Mouse (Mus musculus) gastrocnemius, adult 2 months (tissue): ENCODE measurements around the gene Gpbp1l1. TPM values are rescaled to one million over a fixed set of nuclear protein-coding genes. Genes with fewer than 3 reads are reported as not detected.

Experiments used
- DNase-seq: peaks from one replicate; pipeline ENCODE4 v3.0.0; 2022
- H3K27ac ChIP-seq: fragments of 200-600 bp; 2 replicates; pipeline ENCODE4 v1.8.1; 2022; ENCODE audit warnings: mild to moderate bottlenecking
- H3K4me3 ChIP-seq: fragments of 200-600 bp; 2 replicates; pipeline ENCODE4 v1.8.1; 2022; ENCODE audit warnings: mild to moderate bottlenecking, moderate library complexity
- CTCF ChIP-seq: fragments of 200-600 bp; IDR thresholded peaks from 2 replicates; pipeline ENCODE4 v1.8.1; 2022; ENCODE audit warnings: antibody characterized with exemption, mild to moderate bottlenecking, moderate library complexity
- intact Hi-C: fragments of 180-260 bp; cut with DNase I; formaldehyde crosslinking; loops from one replicate; pipeline ENCODE4 v1.15.1; 2025
- long read RNA-seq, 2 experiments: library from polyadenylated mRNA; stranded (forward); transcript quantifications; one replicate each; pipeline ENCODE4 v2.0.0; 2021
- total RNA-seq, 2 experiments: library from RNA; stranded (reverse); gene quantifications; 2 replicates each; pipeline ENCODE4 v1.2.3; 2021

Gene Gpbp1l1
- 10 to 100 TPM; 38.1 to 38.7 TPM for total RNA-seq
- long read RNA-seq, experiment 1, transcript Gpbp1l1-201 (12 exons, 3,588 nt), result major isoform, 25 of 33 reads
- long read RNA-seq, experiment 1, partial matches to known transcripts, result 3 of 33 reads
- long read RNA-seq, experiment 1, other reads (novel, unspliced or antisense), result 5 of 33 reads
- long read RNA-seq, experiment 2, transcript Gpbp1l1-201 (12 exons, 3,588 nt), result major isoform, 16 of 22 reads
- long read RNA-seq, experiment 2, partial matches to known transcripts, result 2 of 22 reads
- long read RNA-seq, experiment 2, other reads (novel, unspliced or antisense), result 4 of 22 reads

DNA sequence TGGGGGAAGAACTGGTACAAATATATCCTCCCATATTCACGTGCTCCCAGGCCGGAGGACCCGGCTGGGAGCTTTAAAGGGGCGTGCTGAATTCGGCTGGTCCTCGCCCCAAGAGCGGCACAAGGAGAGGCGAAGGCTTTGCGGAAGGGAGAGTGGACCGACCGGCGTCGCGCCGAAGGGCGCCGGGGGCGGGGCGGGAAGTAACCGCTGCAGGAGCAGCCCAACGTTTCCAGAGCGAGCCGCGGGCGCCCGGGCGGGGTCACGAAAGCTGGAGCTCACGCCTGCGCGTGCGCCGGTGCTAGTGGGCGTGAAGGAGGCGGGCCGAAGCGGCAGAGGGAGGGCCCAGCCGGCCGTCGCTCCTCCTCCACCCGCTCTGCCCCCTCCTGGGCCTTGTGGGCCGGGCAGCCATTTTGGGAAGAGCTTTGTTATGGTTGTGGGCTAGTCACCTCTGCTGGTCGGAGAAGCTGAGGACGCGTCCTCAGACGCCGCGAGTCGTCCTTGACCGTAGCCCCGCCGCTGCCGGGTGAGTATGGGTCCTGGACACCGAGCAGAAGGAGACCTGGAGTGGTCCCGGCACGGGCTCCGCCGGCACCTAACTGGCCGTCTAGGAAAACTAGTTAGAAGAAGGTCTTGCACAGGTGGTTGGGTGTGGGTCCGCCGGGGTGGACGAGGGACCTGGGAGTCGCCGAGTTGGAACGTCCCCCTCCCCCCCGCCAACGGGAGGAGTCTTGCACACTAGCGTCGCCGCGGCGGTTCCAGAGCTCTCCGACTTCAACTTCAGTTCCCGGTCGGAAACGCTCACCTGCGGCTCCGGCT, at the start of gene Gpbp1l1:
Gene Gpbp1l1 (plus strand): TSS at position 353 of the 816 bp plus-strand sequence.
- intact Hi-C loops, result loop anchor here (2.0 to 5.0 kb wide), 2 partner anchors 39 to 50 kb away; partner anchors contain the start of genes Ccdc17 and Ipp
- DNase-seq, result peak; percentile 99
- peak; percentile 35; the same call in 1 of the 2 replicates for TF ChIP-seq CTCF
- Histone ChIP-seq H3K4me3 (peak within 1 kb of the TSS; percentile 99), H3K27ac (peak within 1 kb of the TSS; percentile 98)

DNA sequence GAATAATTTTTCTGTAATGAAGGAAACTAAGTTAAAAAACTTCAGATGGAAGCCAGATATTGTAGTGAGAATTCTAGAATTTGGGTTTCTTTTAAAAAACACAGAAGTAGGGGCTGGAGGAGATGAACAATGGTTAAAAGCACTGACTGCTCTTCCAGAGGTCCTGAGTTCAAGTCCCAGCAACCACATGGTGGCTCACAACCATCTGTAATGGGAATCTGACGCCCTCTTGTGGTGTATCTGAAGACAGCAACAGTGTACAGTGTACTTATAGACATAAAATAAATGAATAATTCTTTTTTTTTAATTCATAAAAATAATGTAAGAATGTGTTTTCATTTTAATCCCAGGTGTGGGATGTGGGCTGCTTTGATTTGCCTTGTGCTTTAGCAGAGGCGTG, 26.3 kb upstream of the Gpbp1l1 start:
- DNase-seq, result no peak
- no peak overlapping the region for H3K27ac ChIP-seq
- intact Hi-C loops, result no loop called here
- no peak overlapping the region for H3K4me3 ChIP-seq
- peak; percentile 45 for TF ChIP-seq CTCF

DNA sequence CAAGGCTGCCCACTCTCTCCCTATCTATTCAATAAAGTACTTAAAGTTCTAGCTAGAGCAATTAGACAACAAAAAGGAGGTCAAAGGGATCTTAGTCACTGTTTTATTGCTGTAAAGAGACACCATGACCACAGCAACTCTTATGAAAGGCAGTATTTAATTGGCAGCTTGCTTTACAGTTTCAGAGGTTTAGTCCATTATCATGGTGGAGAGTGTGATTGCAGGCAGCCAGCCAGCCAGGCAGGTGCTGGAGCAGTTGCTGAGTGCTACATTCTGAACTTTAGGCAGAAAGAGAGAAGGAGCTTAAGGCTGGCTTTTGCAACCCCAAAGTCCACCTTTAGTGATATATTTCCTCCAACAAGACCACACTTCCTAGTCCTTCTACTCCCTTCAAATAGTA, 21.1 kb upstream of the Gpbp1l1 start:
- no peak for DNase-seq
- no peak overlapping the region for H3K4me3 ChIP-seq
- H3K27ac ChIP-seq, result no peak overlapping the region
- intact Hi-C loops, result no loop called here
- TF ChIP-seq CTCF, result no peak

DNA sequence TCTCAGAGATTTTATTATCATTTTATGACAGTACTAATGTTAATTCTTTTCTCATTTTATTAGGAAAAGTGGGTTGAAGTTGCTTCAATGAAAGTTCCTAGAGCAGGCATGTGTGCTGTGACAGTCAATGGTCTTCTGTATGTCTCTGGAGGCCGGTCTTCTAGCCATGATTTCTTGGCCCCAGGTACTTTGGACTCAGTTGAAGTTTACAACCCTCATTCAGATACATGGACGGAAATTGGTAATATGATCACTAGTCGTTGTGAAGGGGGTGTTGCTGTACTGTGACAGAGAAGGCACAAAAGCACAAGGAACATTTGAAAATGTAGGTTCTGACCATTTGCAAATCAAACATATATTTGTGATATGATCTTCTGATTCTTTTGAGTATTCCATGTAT, 19.7 kb upstream of the Gpbp1l1 start:
- Histone ChIP-seq H3K4me3 (no peak overlapping the region), H3K27ac (no peak overlapping the region)
- TF ChIP-seq CTCF, result no peak
- intact Hi-C loops, result no loop called here
- no peak for DNase-seq

DNA sequence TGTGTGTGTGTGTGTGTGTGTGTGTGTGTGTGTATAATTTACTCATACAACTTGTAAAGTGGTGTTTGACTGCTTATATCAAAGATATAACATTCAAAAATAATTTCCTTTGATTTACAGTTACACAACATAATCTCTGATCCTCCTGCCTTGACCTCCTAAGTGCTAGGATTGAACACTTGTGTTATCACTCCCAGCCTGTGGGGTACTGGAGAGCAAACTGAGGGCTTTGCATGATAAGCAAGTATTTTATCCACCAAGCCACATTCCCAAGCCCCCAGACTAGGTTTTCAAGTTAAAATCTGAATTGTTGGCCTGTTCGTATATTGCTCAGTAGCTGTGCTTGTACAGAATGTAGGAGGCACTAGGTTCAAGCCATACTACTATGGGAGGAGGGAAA, 7.0 kb upstream of the Gpbp1l1 start:
- no peak for DNase-seq
- Histone ChIP-seq H3K4me3 (no peak overlapping the region), H3K27ac (no peak overlapping the region)
- intact Hi-C loops, result no loop called here
- TF ChIP-seq CTCF, result no peak

DNA sequence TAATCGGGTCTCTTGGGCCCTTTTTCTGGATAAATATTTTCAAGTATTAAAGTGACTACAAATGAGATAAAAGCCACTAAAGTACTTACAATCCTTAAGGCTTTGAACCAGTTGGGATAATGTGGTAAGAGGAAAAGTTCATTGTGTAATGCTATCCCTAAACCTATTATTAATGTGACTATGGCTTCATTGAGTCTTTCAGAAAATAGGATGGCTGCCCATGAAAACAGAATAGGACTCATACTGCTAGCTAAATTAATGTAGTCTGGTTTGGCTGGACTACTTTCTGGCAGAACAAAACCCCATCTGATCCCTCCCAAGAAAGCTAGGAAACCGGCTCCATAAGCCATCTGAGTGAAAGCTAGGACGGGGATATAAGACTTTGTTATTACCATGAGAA, 4.4 kb upstream of the Gpbp1l1 start:
- Histone ChIP-seq H3K27ac (no peak overlapping the region), H3K4me3 (no peak overlapping the region)
- no peak for TF ChIP-seq CTCF
- no peak for DNase-seq
- intact Hi-C loops, result no loop called here

DNA sequence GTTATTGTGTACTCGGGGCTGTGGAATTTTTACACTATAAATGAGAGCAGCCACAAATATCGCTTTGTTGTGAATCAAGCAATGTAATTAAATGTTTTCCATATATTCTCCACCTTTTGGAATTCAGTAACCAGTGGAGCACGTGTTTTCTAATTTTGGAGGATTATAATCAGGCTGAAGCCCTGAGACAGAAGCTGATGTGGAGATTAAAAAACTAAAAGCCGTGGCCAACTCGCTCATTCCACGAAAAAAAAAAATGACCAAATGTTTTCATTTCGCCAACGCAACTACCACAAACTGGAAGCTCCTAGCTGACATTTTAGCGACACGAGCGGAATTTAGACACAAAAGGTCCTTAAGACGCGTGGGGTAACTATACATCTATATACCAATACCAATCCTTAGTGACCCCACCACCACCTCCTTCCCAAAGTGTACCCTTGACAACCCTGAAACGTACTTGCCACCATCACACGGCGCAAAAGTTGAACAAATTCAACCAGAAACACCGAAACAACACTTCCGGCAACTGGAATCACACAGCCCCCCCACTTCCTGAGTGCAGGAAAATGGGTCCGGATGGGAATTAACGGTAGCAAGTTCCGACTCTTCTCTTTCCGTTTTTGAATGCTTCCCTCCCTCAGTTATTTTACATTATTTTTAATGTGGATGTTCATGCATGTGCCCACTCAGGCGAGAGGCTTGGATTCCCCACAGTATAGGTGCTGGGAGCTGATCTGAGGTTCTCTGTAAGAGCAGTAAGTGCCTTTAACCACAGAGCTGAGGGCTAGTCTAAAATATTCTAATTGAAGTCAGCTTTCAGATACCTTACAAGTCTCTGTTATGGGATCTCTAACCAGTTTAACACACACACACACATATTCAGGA, 1.8 kb upstream of the Gpbp1l1 start, which contains the start of gene Tmem69:
Gene Tmem69 (minus strand): TSS at position 524 of the 888 bp plus-strand sequence.
- intact Hi-C loops, result loop anchor here (5.0 kb wide), 1 partner anchor 48 kb away; the partner anchor contains the start of gene Ipp
- peak within 1 kb of the TSS; percentile 98 for H3K27ac ChIP-seq
- peak; percentile 78 for DNase-seq
- no peak for TF ChIP-seq CTCF
- peak within 1 kb of the TSS; percentile 99 for H3K4me3 ChIP-seq

DNA sequence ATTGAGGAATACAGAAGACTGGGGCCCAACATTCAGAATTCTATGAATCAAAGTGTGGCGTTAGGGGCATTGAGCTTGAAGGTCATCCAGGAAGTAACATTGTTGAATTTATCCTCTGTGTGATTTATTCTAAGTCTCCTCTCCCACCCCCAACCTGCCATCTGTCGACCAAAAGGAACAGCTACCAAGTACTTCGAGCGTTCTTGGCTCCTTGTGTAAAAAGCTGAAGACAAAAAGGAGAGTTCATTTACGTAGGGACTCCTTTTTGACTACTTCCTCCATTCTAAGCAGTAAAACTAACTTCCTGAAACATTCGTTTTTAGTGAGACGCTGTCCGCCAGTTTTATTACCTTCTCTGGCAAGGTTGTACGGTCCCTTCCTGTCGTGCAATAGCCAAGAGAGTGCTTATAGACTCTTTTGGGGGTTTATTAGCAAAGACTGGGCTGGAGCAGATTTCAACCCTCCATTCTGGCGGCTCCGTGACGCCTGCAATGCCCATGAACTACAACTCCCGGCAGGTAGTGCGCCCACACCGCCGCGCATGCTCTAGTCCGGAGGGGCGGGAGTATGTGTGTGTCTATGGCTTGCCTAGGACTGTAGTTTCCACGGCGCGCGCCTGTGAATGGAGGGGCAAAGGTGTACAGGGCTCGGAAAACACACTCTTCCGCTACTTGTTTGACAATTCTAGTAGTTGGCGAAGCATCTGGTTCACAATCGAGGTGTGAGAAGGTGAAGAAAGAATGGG, 725 bp upstream of the Gpbp1l1 start:
- Histone ChIP-seq H3K27ac (peak overlapping the region; percentile 98), H3K4me3 (peak overlapping the region; percentile 99)
- intact Hi-C loops, result loop anchor here (5.0 kb wide), 1 partner anchor 49 kb away; the partner anchor contains the start of gene Ipp
- TF ChIP-seq CTCF, result no peak
- peak; percentile 96 for DNase-seq

DNA sequence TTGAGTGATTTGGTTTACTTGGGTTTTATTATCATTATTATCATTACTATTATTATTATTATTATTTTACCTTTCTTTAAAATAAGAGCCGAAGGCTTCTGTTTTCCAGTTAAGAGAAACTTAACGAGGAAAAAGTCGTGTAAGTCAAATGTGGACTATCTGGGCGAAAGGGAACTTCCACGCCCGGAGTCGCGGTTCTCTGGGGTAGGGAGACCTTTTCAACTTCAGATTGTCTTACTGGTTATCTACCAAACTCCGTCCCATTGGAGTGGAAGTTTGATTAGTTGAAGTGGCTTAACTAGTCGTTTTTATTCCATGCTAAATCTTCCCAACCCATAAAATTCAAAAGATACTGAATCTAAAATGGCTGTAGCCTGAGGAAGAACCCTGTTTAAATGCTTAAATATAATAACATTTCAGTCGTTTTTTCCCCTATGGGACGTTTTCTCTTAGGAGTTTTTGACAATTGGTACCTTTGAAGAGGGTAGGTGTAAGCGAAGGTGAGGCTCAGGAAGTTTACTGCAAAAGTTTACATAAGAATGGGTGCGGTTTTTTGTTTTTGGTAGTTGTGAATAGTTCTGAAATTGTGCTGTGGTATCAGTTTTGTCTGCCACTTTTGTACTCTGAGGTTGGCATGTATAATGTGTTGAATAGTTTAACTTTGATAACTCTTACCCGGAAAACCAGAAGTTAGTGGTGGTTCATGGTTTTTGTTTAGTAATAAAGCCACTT, 859 bp downstream of the Gpbp1l1 start:
- no peak for DNase-seq
- peak overlapping the region; percentile 98 for H3K27ac ChIP-seq
- intact Hi-C loops, result loop anchor here (2.0 to 5.0 kb wide), 2 partner anchors 38 to 51 kb away; partner anchors contain the start of genes Ccdc17 and Ipp

DNA sequence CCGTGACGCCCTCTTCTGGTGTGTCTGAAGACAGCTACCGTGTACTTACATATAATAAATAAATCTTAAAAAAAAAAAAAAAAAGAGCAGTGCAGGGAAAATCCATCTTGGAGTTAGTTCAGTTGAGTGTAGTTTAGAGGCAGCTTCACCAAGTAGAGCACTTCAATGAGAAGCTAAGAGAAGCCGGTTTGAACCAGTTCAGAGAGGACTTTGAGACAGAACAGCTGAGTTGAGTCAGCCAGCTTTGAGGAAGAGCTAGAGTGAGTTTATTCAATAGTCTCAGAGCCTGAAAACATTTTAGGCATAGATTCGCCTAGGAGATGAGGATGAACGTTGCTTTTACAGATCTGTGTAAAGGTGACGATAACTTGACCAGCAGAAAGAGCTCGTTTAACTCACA, 38.3 kb downstream of the Gpbp1l1 start:
- H3K27ac ChIP-seq, result no peak overlapping the region
- intact Hi-C loops, result loop anchor here (1.0 to 2.0 kb wide), 2 partner anchors 24 to 37 kb away; no protein-coding TSS in a partner anchor
- TF ChIP-seq CTCF, result no peak
- DNase-seq, result no peak
- H3K4me3 ChIP-seq, result no peak overlapping the region

More for the DNA sequence above, 859 bp downstream of the Gpbp1l1 start:
- peak overlapping the region; percentile 99 for H3K4me3 ChIP-seq
- TF ChIP-seq CTCF, result no peak

DNA sequence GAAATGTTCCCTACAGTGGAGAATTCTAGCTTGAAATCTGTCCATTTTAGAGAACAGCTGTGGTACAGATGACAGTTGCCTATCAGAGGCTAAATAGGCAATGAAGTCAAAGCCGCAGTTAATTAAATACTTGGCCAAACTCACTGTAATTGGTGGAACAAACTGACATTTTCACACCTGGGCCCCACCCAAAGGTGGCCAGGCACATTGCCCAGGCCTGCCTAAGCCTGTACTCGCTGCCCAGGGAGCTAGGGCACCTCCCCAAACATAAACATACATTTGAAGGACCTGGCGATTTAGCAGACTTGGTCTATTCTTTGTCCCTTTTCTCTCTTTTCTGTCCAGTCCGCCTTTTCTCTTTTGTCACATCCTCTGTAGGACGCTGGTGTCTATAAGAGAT, 38.9 kb downstream of the Gpbp1l1 start, which contains the start of gene Ccdc17:
Gene Ccdc17 (plus strand): TSS at position 276 of the 400 bp plus-strand sequence.
- H3K4me3 ChIP-seq, result peak within 1 kb of the TSS; percentile 95
- peak within 1 kb of the TSS; percentile 90 for H3K27ac ChIP-seq
- DNase-seq, result peak; percentile 17
- no peak for TF ChIP-seq CTCF
- intact Hi-C loops, result loop anchor here (1.0 to 2.0 kb wide), 2 partner anchors 25 to 38 kb away; no protein-coding TSS in a partner anchor
